Mouse (Mus musculus) olfactory bulb, adult 2 months (tissue): ENCODE results near the gene 9430015G10Rik.

ENCODE experiments used
- CTCF ChIP-seq: fragments of 200-500 bp; IDR thresholded peaks from 2 replicates; pipeline ENCODE4 v1.5.1; 2012; ENCODE audit warnings: low read depth, mild to moderate bottlenecking, low read length, moderate library complexity; ENCODE audit not compliant: insufficient read depth
- POLR2A ChIP-seq: fragments of 200-500 bp; IDR thresholded peaks from 2 replicates; pipeline ENCODE4 v1.6.1; 2012; ENCODE audit warnings: mild to moderate bottlenecking, low read depth, low read length, moderate library complexity; ENCODE audit not compliant: insufficient read depth

DNA sequence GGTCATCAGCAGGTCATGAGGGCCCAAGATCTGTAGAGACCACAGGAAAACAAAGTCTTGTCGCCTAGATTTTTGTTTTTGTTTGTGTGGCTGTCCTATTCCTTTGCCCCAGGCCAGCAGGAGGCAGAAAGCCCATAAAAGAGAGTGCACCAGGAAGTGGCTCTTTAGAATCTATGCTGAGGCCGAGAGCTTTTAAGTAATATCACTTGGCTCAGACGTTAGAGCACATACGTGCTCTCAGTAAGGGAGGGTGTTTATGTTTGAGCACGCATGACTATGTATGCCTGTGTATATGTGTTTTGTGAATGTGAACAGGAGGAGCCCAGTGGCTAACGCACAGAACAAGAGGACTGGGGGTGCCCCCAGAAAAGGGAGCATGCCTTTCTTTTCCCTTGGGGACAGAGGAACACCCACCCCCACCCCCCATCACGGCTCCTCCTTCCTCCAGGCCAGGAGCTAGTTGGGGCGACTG, 32.8 kb upstream of the 9430015G10Rik start:
- TF ChIP-seq CTCF, result no peak
- no peak for TF ChIP-seq POLR2A
